Mouse (Mus musculus) left cerebral cortex, adult 18-20 months (tissue): ENCODE data around the gene Nr1i3. TPM values are rescaled to one million over a fixed set of nuclear protein-coding genes. Genes with fewer than 3 reads are reported as not detected.

ENCODE experiments used
- DNase-seq, 2 experiments: peaks; one replicate each; pipeline ENCODE4 v3.0.0; 2021 to 2022; ENCODE audit warnings: low spot score in 2 of 2, mixed read lengths in 1 of 2
- total RNA-seq, 2 experiments: library from RNA; stranded (reverse); gene quantifications; 2 replicates each; pipeline ENCODE4 v1.2.3; 2021

Gene Nr1i3
- total RNA-seq, 2 experiments from 2014 or later: 0.12 to 0.14 TPM

- DNase-seq: no peak
These were observed 18.5 kb upstream of the Nr1i3 start for GRCm38 (mm10) chr1:171195046-171195822.

DNA sequence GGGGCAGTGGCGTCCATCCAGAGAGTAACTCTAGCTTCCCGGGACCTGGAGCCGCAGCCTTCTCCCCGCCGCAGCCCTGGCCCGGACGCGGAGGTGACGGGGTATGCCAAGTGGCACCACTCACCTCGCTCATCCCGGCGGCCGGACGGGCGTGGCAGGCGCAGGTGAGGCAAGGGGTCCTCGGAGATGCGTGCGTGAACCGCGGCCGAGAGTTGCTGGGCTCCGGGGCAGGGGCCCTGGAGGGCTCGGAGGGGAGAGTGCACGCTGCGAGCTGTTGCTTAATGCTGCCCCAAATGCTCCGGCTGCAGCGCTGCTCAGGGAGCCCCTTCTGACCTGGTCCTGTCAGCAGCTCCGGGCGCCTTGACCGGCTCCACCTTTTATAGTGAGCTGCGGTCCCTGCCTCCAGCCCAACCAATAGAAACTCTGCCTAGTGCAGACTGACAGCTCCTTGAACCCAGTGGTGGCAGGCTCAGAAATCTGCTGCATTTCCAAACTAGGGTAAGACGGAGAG lies 17.8 kb upstream of the Nr1i3 start, which contains the start of gene Pcp4l1:
Pcp4l1 (minus strand) TSS at position 382 of the 511 bp plus-strand sequence.
- peak; percentile 55 to 57 for DNase-seq

GRCm38 (mm10) chr1:171199532-171199931 lies 14.2 kb upstream of the Nr1i3 start:
- DNase-seq: no peak

DNA sequence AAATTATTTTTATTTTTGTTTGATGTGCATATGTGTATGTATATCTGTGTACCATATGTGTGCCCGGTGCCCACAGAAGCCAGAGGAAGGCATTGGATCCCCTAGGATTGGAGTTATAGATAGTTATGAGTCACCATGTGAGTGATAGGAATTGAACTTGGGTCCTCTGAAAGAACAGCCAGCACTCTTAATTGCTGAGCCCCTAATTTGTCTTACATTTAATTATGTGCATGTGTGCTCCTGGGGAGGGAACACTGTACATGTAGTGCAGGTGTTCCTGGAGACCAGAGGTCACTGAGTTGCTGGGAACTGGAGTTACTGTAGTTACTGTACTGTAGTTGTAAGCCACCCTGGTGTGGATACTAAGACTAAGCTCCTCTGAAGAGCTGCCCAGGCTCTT lies 13.0 kb upstream of the Nr1i3 start:
- no peak for DNase-seq

DNA sequence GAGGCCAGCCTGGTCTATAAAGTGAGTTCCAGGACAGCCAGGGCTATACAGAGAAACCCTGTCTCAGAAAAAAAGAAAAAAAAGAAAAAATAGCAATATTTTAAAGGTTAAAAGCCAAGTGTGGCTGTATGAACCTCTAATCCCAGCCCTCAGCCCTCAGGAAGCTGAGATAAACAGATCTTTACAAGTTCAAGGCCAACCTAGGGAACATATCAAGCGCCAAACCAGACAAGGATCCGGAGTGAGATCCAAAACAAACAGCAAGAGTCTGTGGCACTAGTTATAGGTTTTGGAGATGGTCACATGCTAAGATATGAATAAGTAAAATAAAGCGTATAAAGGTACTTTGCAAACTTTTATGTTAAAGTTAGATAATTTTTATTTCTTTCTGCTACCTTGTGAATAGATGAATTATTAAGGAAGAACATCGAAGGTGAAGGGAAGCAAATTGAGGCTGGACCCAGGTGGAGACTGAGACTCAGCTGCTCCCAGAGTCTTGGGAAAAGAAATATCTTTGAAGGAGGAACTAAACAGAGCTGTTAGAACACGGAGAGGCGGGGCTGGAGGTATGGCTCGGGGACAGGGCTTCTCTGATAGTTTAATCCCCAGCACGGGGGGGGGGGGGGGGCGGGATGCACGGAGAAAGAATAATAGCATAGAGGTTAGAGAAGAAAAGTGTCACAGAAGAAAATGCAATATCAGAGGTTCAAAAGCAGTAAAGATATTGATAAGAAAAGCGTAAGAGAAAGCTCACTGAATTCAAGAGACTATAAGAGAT lies 10.1 kb upstream of the Nr1i3 start:
- DNase-seq: no peak

- no peak for DNase-seq
These were observed 9.5 kb upstream of the Nr1i3 start for GRCm38 (mm10) chr1:171204249-171204644.

DNA sequence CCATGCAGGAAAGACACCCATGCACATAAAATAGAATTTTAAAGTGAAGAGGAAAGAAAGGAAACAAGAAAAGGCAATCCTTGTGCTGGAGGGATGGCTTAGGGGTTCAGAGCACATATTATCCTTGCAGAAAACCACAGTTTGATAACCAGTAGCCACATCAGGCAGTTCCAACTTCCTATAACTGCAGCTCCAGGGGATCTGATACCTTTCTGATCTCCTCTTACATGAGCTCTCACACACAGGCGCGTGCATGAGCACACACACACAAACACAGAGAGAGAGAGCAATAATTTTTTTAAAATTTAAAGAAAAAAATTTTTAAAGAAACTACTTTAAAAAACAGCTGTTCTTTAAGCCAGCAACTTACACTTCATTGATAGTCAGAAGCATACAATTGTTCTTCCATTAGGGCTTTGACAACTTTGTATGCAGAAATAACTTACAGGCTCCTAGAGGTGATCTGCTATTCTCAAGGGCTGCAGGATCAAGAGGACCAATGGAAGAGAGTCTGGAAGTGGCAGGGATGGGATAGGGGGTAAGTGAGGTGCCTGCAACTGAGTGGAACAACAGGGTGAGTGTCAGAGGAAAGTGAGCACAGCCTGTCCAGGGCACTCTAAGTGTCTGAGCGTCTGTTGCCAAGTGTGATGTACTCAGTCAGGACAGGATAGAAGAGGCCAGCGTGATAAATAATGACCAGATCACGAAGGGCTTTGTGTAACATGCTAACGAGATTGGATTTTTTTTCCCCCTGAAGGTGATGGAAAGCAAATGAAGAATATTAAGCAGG lies 7.9 kb upstream of the Nr1i3 start:
- DNase-seq: no peak

GRCm38 (mm10) chr1:171209409-171209808 lies 4.4 kb upstream of the Nr1i3 start:
- DNase-seq: no peak

DNA sequence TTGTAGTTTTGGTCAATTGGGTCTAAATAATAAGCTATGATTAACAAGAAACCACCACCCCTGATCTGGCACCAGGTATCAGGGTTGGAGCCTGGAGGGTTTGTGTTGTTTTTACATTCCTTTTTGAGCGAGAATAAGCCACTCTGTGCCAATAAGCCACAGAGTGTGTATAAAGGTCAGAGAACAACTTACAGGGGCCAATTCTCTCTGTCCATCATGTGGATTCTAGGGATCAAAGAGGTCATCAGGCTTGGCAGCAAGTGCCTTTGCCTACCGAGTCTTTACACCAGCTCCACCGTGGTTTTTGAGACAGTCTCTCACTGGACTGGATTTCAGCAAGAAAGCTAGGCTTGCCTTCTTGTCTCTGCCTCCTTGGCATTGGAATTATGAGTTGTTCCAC lies 916 bp upstream of the Nr1i3 start:
- no peak for DNase-seq

GRCm38 (mm10) chr1:171216241-171216955 lies 2.6 kb downstream of the Nr1i3 start:
- DNase-seq: no peak

GRCm38 (mm10) chr1:171220871-171221270 lies 7.1 kb downstream of the Nr1i3 start:
- DNase-seq: peak; percentile 92 to 94

GRCm38 (mm10) chr1:171221281-171222193 lies 7.8 kb downstream of the Nr1i3 start:
- peak in 1 of 2 experiments; percentile 15 for DNase-seq

- peak; percentile 85 to 92 for DNase-seq
These were observed 8.7 kb downstream of the Nr1i3 start, which contains the start of gene Tomm40l for GRCm38 (mm10) chr1:171222238-171223155. Gene Tomm40l (minus strand): TSS chr1:171222514.

DNA sequence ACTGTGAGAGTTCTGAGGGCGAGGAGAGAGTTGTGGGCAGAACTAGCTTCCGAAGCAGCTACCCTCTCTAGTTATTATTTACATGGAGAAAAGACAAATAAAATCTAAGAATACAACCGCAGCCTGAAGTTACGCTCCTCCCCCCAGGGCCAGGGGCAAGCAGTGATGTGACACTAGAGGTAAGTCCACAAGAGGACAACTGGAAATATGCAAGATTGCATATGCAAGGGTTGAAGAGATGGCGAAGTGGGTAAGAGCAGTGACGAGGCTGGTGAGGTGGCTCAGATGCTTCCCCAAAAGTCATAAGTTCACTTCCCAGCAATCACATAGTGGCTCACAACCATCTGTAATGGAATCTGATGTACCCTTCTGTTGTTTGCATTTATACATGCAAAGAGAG lies 9.4 kb downstream of the Nr1i3 start:
- no peak for DNase-seq

- DNase-seq: no peak
These were observed 10.0 kb downstream of the Nr1i3 start for GRCm38 (mm10) chr1:171223796-171224195.

DNA sequence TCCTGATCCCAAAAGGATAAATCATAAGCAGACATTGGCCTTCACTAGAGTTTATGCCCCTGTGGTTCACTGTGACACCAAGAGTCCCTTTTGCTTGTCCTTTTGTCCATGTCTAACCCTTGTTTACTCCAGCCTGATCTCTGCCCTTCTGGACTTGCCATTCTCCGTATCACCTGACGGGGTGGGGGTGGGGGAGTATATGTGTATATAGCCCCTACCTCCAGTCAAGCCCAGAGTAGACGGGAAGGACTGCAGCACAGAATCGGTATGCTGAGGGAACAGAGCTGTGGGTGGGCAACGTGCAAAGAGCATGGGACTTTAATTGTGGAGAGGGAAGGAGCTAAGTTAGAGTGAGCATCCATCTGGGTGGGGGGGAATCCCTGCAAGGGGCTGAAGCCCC lies 11.1 kb downstream of the Nr1i3 start, which contains the start of gene Apoa2:
Apoa2 (plus strand) TSS at position 198 of the 400 bp plus-strand sequence.
- no peak for DNase-seq

DNA sequence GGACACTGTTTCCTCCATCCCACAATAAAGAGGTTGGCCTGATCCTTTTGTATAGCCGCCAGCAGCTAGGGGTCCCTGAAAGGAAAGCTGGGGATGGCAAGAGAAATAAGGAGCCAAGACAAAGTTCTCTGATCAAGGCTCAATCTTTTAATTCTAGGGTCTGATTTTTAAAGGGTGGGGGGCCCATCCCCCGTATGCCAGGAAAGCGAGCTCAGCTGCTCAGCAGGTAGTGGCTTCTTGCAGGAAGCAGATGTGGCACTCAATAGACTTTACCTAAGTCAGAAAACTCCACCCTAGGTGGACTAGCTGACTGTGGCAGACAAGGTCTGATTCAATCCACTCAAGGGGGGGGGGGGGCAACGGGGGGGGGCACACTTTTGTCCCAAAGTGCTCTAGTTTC lies 13.0 kb downstream of the Nr1i3 start:
- no peak for DNase-seq

GRCm38 (mm10) chr1:171227879-171228278 lies 14.1 kb downstream of the Nr1i3 start:
- DNase-seq: no peak
